Mouse (Mus musculus): ENCODE data around the gene Ppp2r3a. TPM values are rescaled to one million over a fixed set of nuclear protein-coding genes. Genes with fewer than 3 reads are reported as not detected.

Ppp2r3a gene
- polyA plus RNA-seq, 1 experiment: 25.4 TPM

DNA sequence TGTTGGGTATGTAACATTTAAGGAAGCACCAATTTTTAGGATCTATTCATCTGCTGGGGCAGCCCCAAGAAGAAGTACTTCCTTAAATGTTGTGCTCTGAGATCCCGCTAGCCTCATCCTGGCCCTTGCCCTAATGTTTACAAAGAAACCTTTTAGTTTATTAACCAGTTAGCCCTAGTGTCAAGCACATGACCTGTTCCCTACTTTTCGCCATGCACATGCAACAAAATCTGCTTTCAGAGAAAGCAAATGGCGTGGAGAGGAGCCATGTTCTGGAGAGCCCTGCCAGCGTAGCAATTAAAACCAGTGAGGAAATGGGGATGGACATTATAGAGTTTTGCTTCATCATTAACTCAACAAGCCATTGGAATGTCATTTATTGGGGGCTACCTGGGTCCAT is 30.3 kb upstream of the Ppp2r3a start:
- TF ChIP-seq CTCF (IDR thresholded peaks at IDR 0.05; ENCODE audit: borderline replicate concordance, insufficient read depth, low read length) (no peak), POLR2A (IDR thresholded peaks at IDR 0.05; ENCODE audit: low read depth, low read length) (no peak)
- Histone ChIP-seq H3K27ac (ENCODE audit: insufficient read depth, low read length) (no peak overlapping the region), H3K4me1 (ENCODE audit: control insufficient read depth, insufficient read depth, low read length) (no peaks in the 10 kb centered on the region), H3K4me3 (ENCODE audit: insufficient read depth, low read length) (no peak overlapping the region)

- no peak for TF ChIP-seq POLR2A (IDR thresholded peaks at IDR 0.05; ENCODE audit: low read depth, low read length)
- no peak for TF ChIP-seq CTCF (IDR thresholded peaks at IDR 0.05; ENCODE audit: borderline replicate concordance, insufficient read depth, low read length)
- H3K4me1 ChIP-seq (ENCODE audit: control insufficient read depth, insufficient read depth, low read length): no peaks in the 10 kb centered on the region
- H3K4me3 ChIP-seq (ENCODE audit: insufficient read depth, low read length): no peak overlapping the region
- no peak overlapping the region for H3K27ac ChIP-seq (ENCODE audit: insufficient read depth, low read length)
Observed at GRCm38 (mm10) chr9:101281326-101281725, 29.7 kb upstream of the Ppp2r3a start.

DNA sequence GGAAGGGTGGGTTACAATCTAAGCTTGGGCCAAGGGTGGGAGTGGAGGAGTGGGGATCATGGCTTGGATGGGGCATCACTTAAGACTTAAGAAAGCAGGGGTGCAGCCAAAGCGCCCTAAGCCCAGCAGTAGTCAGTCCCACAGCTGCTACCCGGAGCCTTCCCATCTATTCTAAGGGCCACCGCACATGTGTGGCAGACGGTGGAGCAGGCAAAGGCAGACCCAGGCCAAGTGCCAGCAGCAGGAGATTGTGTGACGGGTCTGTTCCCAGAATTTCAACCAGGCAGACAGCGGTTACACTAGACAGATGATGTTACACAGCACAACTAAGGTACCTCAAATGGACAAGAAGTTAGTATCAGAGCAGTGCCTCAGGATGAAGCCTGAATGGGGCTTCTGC is 29.3 kb upstream of the Ppp2r3a start:
- TF ChIP-seq CTCF (IDR thresholded peaks at IDR 0.05; ENCODE audit: borderline replicate concordance, insufficient read depth, low read length) (no peak), POLR2A (IDR thresholded peaks at IDR 0.05; ENCODE audit: low read depth, low read length) (no peak)
- H3K4me1 ChIP-seq (ENCODE audit: control insufficient read depth, insufficient read depth, low read length): no peaks in the 10 kb centered on the region
- no peak overlapping the region for H3K4me3 ChIP-seq (ENCODE audit: insufficient read depth, low read length)
- no peak overlapping the region for H3K27ac ChIP-seq (ENCODE audit: insufficient read depth, low read length)

GRCm38 (mm10) chr9:101280211-101280610 is 28.6 kb upstream of the Ppp2r3a start:
- Histone ChIP-seq H3K4me1 (ENCODE audit: control insufficient read depth, insufficient read depth, low read length) (no peaks in the 10 kb centered on the region), H3K4me3 (ENCODE audit: insufficient read depth, low read length) (no peak overlapping the region), H3K27ac (ENCODE audit: insufficient read depth, low read length) (no peak overlapping the region)
- TF ChIP-seq POLR2A (IDR thresholded peaks at IDR 0.05; ENCODE audit: low read depth, low read length) (no peak), CTCF (IDR thresholded peaks at IDR 0.05; ENCODE audit: borderline replicate concordance, insufficient read depth, low read length) (no peak)

DNA sequence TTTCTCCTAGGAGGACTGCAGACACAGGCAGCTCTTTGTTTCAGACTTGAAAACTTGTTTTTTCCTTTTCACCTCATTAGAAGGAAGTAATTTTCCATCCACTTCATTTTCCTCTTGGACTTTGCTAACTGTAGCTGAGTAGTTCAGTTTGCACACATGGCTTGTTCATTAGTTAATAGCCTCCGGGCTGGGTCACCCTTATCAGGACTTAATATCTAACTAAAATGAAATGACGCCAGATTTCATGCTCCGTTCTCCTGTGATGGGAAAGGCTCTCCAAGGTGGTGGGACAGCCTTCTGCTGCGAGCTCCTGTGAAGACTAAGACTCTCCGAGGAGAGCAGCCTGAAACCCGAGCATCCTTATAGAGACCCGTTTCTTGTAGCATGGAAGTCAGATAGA is 21.1 kb upstream of the Ppp2r3a start:
- Histone ChIP-seq H3K4me3 (ENCODE audit: insufficient read depth, low read length) (no peak overlapping the region), H3K4me1 (ENCODE audit: control insufficient read depth, insufficient read depth, low read length) (no peaks in the 10 kb centered on the region), H3K27ac (ENCODE audit: insufficient read depth, low read length) (no peak overlapping the region)
- TF ChIP-seq CTCF (IDR thresholded peaks at IDR 0.05; ENCODE audit: borderline replicate concordance, insufficient read depth, low read length): no peak
- TF ChIP-seq POLR2A (IDR thresholded peaks at IDR 0.05; ENCODE audit: low read depth, low read length): no peak

GRCm38 (mm10) chr9:101270020-101270419 is 18.4 kb upstream of the Ppp2r3a start:
- 0 out of 2 replicates have a peak, but pooled peaks cover 5% of the 10 kb centered on the region for H3K4me1 ChIP-seq (ENCODE audit: control insufficient read depth, insufficient read depth, low read length)
- TF ChIP-seq POLR2A (IDR thresholded peaks at IDR 0.05; ENCODE audit: low read depth, low read length) (no peak), CTCF (IDR thresholded peaks at IDR 0.05; ENCODE audit: borderline replicate concordance, insufficient read depth, low read length) (no peak)
- H3K4me3 ChIP-seq (ENCODE audit: insufficient read depth, low read length): no peak overlapping the region
- peak overlapping the region; percentile 22; the same call in 1 of the 2 replicates for H3K27ac ChIP-seq (ENCODE audit: insufficient read depth, low read length)

- H3K4me1 ChIP-seq (ENCODE audit: control insufficient read depth, insufficient read depth, low read length): 0 out of 2 replicates have a peak, but pooled peaks cover 5% of the 10 kb centered on the region
- no peak overlapping the region for H3K4me3 ChIP-seq (ENCODE audit: insufficient read depth, low read length)
- H3K27ac ChIP-seq (ENCODE audit: insufficient read depth, low read length): no peak overlapping the region
- TF ChIP-seq POLR2A (IDR thresholded peaks at IDR 0.05; ENCODE audit: low read depth, low read length) (no peak), CTCF (IDR thresholded peaks at IDR 0.05; ENCODE audit: borderline replicate concordance, insufficient read depth, low read length) (no peak)
Observed at GRCm38 (mm10) chr9:101266043-101266442, 14.4 kb upstream of the Ppp2r3a start.

- Histone ChIP-seq H3K4me1 (ENCODE audit: control insufficient read depth, insufficient read depth, low read length) (0 out of 2 replicates have a peak, but pooled peaks cover 5% of the 10 kb centered on the region), H3K4me3 (ENCODE audit: insufficient read depth, low read length) (no peak overlapping the region), H3K27ac (ENCODE audit: insufficient read depth, low read length) (no peak overlapping the region)
- no peak for TF ChIP-seq CTCF (IDR thresholded peaks at IDR 0.05; ENCODE audit: borderline replicate concordance, insufficient read depth, low read length)
- no peak for TF ChIP-seq POLR2A (IDR thresholded peaks at IDR 0.05; ENCODE audit: low read depth, low read length)
Observed at GRCm38 (mm10) chr9:101265546-101265945, 14.0 kb upstream of the Ppp2r3a start.

DNA sequence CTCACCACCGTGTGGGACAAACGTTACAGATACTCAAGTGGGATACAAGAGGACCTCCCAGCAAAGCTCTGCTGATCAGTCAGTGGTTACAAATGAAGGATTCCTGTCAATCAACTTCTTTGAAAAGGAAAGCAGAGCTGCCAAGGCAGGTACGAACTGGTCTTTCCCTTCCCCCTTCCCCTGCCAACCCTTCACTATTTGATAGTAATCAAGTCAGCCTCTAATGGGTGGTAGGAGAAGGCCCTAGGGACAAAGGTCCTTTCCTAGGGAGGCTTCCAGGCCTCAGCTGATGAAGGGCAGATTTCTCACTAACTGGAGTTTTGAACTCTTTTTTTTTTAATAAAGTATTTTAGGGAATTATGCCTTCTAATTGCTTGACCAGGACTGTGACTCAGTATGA is 11.2 kb upstream of the Ppp2r3a start:
- Histone ChIP-seq H3K27ac (ENCODE audit: insufficient read depth, low read length) (no peak overlapping the region), H3K4me1 (ENCODE audit: control insufficient read depth, insufficient read depth, low read length) (0 out of 2 replicates have a peak, but pooled peaks cover 5% of the 10 kb centered on the region), H3K4me3 (ENCODE audit: insufficient read depth, low read length) (no peak overlapping the region)
- TF ChIP-seq CTCF (IDR thresholded peaks at IDR 0.05; ENCODE audit: borderline replicate concordance, insufficient read depth, low read length) (no peak), POLR2A (IDR thresholded peaks at IDR 0.05; ENCODE audit: low read depth, low read length) (no peak)

DNA sequence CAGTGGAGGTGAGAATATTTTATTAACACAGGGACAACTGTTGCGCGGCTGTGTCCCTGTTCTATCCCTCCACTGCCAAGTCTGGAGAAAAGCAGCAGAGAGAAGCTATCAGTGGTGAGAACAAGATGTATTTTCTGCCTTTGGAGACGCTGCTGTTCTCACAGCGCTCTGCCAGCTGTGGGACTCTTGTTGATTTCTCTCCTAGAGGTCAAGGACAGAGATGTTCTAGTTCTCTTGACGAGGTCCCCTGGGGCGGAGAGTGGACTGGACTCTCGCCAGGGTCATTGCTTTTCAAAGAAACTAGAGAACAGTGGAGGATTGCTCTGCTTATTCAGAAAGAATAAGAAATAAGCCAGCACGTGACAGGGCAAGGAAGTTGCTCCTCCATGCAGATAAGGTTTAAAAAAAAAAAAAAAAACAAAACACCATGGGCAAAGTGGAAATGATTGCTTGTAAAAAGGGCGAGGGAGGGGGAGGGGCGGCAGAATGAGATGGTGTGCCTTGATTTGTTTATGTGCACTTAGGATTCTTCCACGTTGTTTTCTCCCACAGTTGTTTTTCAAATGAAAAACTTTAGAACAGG is 10.5 kb upstream of the Ppp2r3a start:
- Histone ChIP-seq H3K27ac (ENCODE audit: insufficient read depth, low read length) (no peak overlapping the region), H3K4me3 (ENCODE audit: insufficient read depth, low read length) (no peak overlapping the region), H3K4me1 (ENCODE audit: control insufficient read depth, insufficient read depth, low read length) (0 out of 2 replicates have a peak, but pooled peaks cover 5% of the 10 kb centered on the region)
- no peak for TF ChIP-seq CTCF (IDR thresholded peaks at IDR 0.05; ENCODE audit: borderline replicate concordance, insufficient read depth, low read length)
- no peak for TF ChIP-seq POLR2A (IDR thresholded peaks at IDR 0.05; ENCODE audit: low read depth, low read length)

Measured in embryonic fibroblast, embryonic 13.5 days (primary cell).